Mouse (Mus musculus) embryo, embryonic 11 days (tissue): ENCODE data around the gene Rnd1.

Experiments
- DNase-seq: peaks from one replicate; pipeline ENCODE4 v3.0.0-alpha.2; 2015

Rnd1 gene

GRCm38 (mm10) chr15:98635291-98635841 is 41.9 kb downstream of the Rnd1 start:
- DNase-seq, result peak; percentile 56

DNA sequence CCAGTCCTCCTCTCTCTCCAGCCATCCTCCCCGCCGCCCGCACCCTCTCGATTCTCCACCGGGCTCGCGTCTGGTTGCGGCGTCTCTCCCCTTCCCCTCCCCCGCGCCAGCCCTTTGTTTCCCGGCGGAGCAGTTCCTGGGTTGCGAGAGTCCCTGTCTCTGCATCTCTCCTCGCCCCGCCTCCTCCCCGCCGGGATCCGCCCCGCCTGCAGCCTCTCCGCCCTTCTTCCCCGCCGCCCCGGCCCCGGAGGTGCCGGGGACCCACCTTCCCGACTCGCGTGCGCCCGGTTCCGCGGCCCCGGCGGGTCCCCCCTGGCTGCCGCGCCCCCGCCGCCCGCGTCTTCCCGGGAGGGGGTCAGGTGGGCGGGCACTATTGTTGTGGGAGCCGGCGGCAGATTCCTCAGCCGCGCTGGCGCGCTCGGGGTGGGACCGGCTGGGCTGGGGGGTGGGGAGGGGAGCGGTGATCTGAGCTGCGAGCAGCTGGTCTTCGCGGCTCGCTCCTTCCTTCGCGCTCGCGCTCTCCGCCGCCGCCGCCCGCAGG is 42.6 kb downstream of the Rnd1 start:
- peak; percentile 91 for DNase-seq

GRCm38 (mm10) chr15:98633822-98634470 is 43.3 kb downstream of the Rnd1 start:
- DNase-seq, result no peak

- DNase-seq, result peak; percentile 57
Measured at GRCm38 (mm10) chr15:98632921-98633320, 44.3 kb downstream of the Rnd1 start.

GRCm38 (mm10) chr15:98632107-98632744 is 45.0 kb downstream of the Rnd1 start:
- DNase-seq, result peak; percentile 82

GRCm38 (mm10) chr15:98631493-98631892 is 45.8 kb downstream of the Rnd1 start:
- peak; percentile 91 for DNase-seq

DNA sequence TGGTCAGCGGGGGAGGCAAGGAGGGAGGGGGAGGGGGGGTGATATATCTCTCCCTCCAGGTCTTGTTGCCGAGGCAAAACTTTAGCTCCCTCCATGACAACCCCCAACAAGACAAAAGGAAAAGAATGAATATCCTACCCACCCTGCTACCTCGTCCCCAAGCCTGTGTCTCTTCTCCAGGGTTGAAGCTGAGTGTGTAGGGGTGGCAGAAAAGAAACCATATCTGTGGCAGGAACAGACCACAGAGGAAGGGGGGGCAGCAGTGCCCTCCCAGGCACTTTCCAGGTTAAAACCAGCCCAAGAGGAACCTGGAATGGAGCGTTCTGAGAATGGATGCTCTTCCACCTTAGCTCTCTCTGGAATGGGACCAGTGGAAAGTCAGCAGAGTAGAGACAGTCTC is 46.7 kb downstream of the Rnd1 start, which contains the start of gene Cacnb3:
Gene Cacnb3, plus strand, starts transcription at position 301 of the 400 bp plus-strand sequence.
- DNase-seq, result no peak

DNA sequence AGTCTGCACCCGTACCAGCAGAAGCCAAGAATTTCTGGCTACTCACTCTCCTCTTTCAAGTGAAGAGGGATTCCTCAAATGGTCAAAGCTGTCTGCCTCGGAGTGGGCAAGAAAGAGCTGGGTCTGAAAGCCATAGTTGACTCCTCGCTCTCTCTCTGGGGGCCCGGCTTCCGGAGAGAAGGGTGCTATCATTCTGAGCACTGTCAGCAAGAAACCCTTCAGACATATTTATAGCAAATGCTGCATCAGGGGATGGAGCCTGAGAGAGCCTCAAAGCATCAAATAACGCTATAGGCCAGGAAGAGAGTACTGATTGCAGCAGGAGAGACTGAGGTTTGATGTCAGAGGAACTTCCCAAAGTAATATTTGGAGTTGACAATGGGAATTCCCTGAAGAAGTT is 47.8 kb downstream of the Rnd1 start:
- no peak for DNase-seq

DNA sequence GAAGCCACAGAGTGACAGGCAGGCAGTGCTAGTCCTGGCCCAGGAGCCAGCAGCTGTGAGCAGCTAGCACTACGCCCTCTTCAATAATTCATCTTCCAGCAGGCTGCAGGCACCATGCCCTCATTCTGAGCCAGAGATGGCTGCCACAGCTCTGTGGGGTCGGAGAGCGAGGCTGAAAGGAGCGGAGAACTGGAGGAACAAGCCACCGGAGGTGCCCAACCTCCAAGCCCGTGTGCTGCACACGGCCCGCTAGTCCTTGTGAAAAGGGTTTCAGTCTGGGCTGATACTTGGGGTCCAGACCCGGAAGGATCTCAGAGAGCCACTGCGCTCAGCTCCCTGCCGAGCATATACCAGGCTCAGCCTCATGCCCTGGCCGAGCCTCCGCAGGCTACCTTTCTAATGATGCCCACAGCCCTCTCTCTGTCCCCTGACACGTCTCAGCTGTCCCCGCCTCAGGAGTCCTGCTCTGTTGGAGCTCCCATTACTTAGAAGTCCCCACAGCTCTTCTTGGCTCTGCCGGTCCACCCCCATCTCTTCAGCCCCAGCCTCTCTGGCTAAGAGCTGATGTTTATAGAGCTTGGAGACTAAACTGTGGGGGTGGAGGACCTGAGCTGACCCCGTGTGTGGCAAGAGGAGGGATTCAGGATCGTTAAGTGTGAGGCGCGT is 48.5 kb downstream of the Rnd1 start:
- DNase-seq, result peak; percentile 77

- no peak for DNase-seq
Measured at GRCm38 (mm10) chr15:98626487-98627212, 50.6 kb downstream of the Rnd1 start.

DNA sequence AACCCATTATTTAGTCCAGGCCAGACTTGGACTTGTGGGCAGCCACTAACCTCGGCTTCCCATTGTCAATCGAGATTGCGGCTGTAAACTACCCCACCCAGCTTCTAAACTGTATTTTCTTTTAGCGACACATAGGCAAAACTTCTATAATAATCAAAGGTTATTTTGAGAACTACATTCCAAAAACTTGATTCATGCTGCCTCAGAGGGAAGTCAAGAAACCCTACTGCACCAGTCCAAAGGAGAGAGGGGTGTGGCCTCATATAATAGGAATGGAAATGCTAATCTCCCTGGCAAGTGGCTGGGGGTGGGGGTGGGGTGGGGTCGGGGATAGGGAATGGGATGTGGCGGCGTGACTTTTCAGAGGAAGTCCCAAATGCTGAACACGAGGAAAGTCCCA is 51.2 kb downstream of the Rnd1 start:
- DNase-seq, result no peak

GRCm38 (mm10) chr15:98623361-98623821 is 53.9 kb downstream of the Rnd1 start:
- DNase-seq, result no peak

DNA sequence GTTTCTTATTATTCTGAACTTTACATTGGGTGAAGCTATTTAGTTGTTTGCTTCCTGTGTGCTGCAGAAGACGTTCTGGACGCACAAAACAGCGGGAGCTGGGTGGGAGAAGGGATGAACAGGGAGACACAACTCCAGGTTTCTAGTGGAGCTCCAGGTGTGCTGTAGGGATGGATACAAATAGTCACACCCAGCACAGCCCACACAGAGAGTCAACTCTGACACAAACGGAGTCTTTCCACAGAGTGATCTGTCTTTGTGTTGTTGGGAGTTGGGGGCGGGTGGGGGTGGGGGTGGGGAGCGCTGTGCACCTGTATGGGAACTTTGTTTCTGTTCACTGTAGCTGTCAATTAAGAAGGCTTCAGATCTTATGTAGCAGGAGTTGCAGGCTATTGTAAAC is 54.5 kb downstream of the Rnd1 start:
- DNase-seq, result no peak

- DNase-seq, result no peak
Measured at GRCm38 (mm10) chr15:98622199-98622598, 55.1 kb downstream of the Rnd1 start.

DNA sequence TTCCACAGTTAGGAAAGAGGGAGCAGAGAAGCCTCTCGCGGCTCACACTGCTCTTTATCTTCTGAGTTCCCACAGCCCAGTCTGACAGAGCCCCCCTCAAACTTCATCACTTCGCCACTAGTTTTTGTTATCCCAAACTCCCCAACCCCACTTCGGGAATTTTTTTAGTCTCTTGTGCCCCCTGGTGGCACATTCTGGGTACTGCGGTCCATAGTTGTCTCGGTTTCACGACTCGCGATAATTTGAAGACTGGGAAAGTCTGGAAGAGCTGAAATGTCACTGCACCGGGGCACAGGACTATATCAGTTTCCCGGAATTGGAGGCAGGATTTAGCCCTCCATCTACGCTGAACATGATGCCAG is 60.1 kb downstream of the Rnd1 start:
- peak; percentile 85 for DNase-seq

DNA sequence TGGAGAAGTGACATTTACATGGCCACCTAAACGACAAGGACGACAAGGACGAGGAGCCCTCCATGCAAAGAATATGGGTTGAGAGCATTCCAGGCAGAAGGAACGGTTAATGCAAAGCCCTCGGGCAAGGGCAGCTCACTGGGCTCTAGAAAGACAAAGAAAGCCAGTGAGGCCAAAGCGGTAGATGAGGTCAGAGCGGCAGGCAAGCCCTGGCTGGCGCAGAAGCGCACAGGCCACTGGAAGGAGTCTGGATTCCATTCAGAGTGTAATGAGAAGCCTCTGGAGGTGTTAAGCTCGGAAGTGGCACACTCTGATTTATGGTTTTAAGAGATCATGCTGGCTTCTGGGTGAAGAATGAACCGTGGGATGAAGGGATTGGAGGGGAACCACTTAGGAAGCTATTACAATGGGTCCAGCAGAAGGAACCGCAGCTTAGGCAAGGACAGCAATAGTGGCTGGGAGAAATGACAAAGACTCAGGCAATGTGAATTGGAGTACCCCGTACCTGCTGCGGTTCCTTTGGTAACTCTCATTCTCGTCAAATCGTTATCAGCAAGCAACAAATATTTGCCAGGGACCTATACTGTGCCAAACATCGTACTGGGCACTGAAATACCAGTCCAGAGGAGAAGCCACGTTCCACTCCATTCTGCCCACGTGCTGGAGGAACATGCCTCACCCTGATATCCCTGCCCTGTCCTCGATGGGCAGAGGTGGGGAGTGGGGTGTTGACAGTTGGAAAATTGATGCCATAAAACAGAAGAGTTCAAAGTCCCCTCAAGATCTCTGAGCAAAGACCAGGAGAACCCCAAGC is 60.7 kb downstream of the Rnd1 start:
- DNase-seq, result peak; percentile 46

DNA sequence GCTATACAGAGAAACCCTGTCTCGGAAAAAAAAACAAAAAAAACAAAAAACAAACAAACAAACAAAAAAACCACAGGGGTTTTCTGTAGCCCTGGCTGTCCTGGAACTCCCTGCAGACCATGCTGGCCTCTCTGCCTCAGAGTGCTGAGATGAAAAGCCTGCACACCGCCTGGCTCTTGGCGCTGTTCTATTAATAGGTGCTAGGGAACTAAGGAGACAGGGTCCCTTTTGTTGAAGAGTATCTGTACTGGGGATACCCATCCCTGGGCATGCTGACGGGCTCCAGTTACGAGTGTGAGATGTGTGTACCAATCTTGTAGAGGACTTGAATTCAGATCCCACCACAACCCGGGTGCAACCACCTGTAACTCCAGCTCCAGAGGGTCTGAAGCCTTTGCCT is 61.5 kb downstream of the Rnd1 start:
- no peak for DNase-seq

- DNase-seq, result no peak
Measured at GRCm38 (mm10) chr15:98614971-98615370, 62.3 kb downstream of the Rnd1 start.

GRCm38 (mm10) chr15:98614551-98614950 is 62.7 kb downstream of the Rnd1 start:
- no peak for DNase-seq
